Mouse (Mus musculus): ENCODE measurements around the gene Ank2. TPM values are rescaled to one million over a fixed set of nuclear protein-coding genes. Genes with fewer than 3 reads are reported as not detected.
A peak's percentile ranks its signal among the peaks of the same experiment; 100 is the strongest.
"Not testable (repeated sequence)": the region's sequence is repeated elsewhere in the genome, so short reads cannot be mapped to it uniquely, and the experiment has no call there.

Ank2 gene
- total RNA-seq, 2 experiments from 2014 or later, result 847 to 969 TPM

GRCm38 (mm10) chr3:127451070-127451469, 48.1 kb downstream of the Ank2 start:
- intact Hi-C loops (cut with DNase I), result loop anchor here (5.0 to 10.0 kb wide), 2 partner anchors 101 to 314 kb away; partner anchors contain the start of genes Larp7 and Zgrf1
- no peak for DNase-seq (ENCODE audit: low spot score in 2 of 2)

- intact Hi-C loops (cut with DNase I), result loop anchor here (2.0 kb wide), 1 partner anchor 123 kb away; no protein-coding TSS in a partner anchor
- DNase-seq (ENCODE audit: low spot score in 2 of 2), result peak; percentile 58 to 59
These were observed 53.0 kb downstream of the Ank2 start for GRCm38 (mm10) chr3:127446173-127446572.

GRCm38 (mm10) chr3:127433291-127433690, 65.9 kb downstream of the Ank2 start:
- DNase-seq (ENCODE audit: low spot score in 2 of 2), result no peak
- intact Hi-C loops (cut with DNase I), result no loop called here

GRCm38 (mm10) chr3:127429866-127430265, 69.3 kb downstream of the Ank2 start:
- intact Hi-C loops (cut with DNase I), result loop anchor here (5.0 kb wide), 1 partner anchor 103 kb away; no protein-coding TSS in a partner anchor
- DNase-seq (ENCODE audit: low spot score in 2 of 2), result no peak

GRCm38 (mm10) chr3:127428527-127428926, 70.6 kb downstream of the Ank2 start:
- DNase-seq (ENCODE audit: low spot score in 2 of 2), result no peak
- intact Hi-C loops (cut with DNase I), result loop anchor here (5.0 kb wide), 1 partner anchor 101 kb away; no protein-coding TSS in a partner anchor

GRCm38 (mm10) chr3:127416950-127417349, 82.2 kb downstream of the Ank2 start:
- DNase-seq (ENCODE audit: low spot score in 2 of 2), result no peak

GRCm38 (mm10) chr3:127414438-127414837, 84.7 kb downstream of the Ank2 start:
- no peak for DNase-seq (ENCODE audit: low spot score in 2 of 2)
- intact Hi-C loops (cut with DNase I), result no loop called here

More at GRCm38 (mm10) chr3:127416950-127417349, 82.2 kb downstream of the Ank2 start:
- intact Hi-C loops (cut with DNase I), result no loop called here

- intact Hi-C loops (cut with DNase I), result loop anchor here (5.0 kb wide), 2 partner anchors 67 to 82 kb away; no protein-coding TSS in a partner anchor
- DNase-seq (ENCODE audit: low spot score in 2 of 2), result peak; percentile 88 to 89
These were observed 90.2 kb downstream of the Ank2 start for GRCm38 (mm10) chr3:127408684-127409550.

GRCm38 (mm10) chr3:127407868-127408574, 91.1 kb downstream of the Ank2 start:
- peak in 1 of 2 experiments; percentile 31 for DNase-seq (ENCODE audit: low spot score in 2 of 2)
- intact Hi-C loops (cut with DNase I), result loop anchor here (5.0 kb wide), 2 partner anchors 66 to 81 kb away; no protein-coding TSS in a partner anchor

GRCm38 (mm10) chr3:127406883-127407282, 92.3 kb downstream of the Ank2 start:
- intact Hi-C loops (cut with DNase I), result loop anchor here (5.0 kb wide), 2 partner anchors 65 to 80 kb away; no protein-coding TSS in a partner anchor
- no peak for DNase-seq (ENCODE audit: low spot score in 2 of 2)

- DNase-seq (ENCODE audit: low spot score in 2 of 2), result no peak
- intact Hi-C loops (cut with DNase I), result no loop called here
These were observed 94.8 kb downstream of the Ank2 start for GRCm38 (mm10) chr3:127404371-127404770.

- intact Hi-C loops (cut with DNase I), result no loop called here
- DNase-seq (ENCODE audit: low spot score in 2 of 2), result no peak
These were observed 98.2 kb downstream of the Ank2 start for GRCm38 (mm10) chr3:127400976-127401375.

- not testable (repeated sequence) for DNase-seq (ENCODE audit: low spot score in 2 of 2)
These were observed 98.7 kb downstream of the Ank2 start for GRCm38 (mm10) chr3:127400468-127400867.

GRCm38 (mm10) chr3:127397774-127398173, 101.4 kb downstream of the Ank2 start:
- intact Hi-C loops (cut with DNase I), result no loop called here
- DNase-seq (ENCODE audit: low spot score in 2 of 2), result no peak

More at GRCm38 (mm10) chr3:127400468-127400867, 98.7 kb downstream of the Ank2 start:
- intact Hi-C loops (cut with DNase I), result not testable (repeated sequence)

- peak; percentile 32 for DNase-seq (ENCODE audit: low spot score in 2 of 2)
- intact Hi-C loops (cut with DNase I), result no loop called here
These were observed 103.9 kb downstream of the Ank2 start for GRCm38 (mm10) chr3:127395202-127395601.

GRCm38 (mm10) chr3:127387016-127387517, 112.1 kb downstream of the Ank2 start:
- intact Hi-C loops (cut with DNase I), result no loop called here
- DNase-seq (ENCODE audit: low spot score in 2 of 2), result no peak

GRCm38 (mm10) chr3:127383231-127383630, 115.9 kb downstream of the Ank2 start:
- DNase-seq (ENCODE audit: low spot score in 2 of 2), result no peak
- intact Hi-C loops (cut with DNase I), result no loop called here

GRCm38 (mm10) chr3:127376901-127377460, 122.2 kb downstream of the Ank2 start:
- intact Hi-C loops (cut with DNase I), result no loop called here
- no peak for DNase-seq (ENCODE audit: low spot score in 2 of 2)

GRCm38 (mm10) chr3:127375956-127376660, 123.0 kb downstream of the Ank2 start:
- intact Hi-C loops (cut with DNase I), result no loop called here
- DNase-seq (ENCODE audit: low spot score in 2 of 2), result no peak

Data from left cerebral cortex, postnatal 36 days (tissue).